ENCODE assay signal across 13 mouse cellular contexts in genomic region chr1:150089040-150089692, GRCm38 (mm10). TPM values are rescaled to one million over a fixed set of nuclear protein-coding genes. Genes with fewer than 3 reads are reported as not detected.
A peak's percentile ranks its signal among the peaks of the same experiment; 100 is the strongest.
DNase-seq lines count a peak whose midpoint lies in the region; ATAC-seq and TF ChIP-seq lines count a peak whose summit lies in the region.
"Had no signal": no experiment of that assay in that cellular context is flagged by ENCODE, and none has a peak within 500 bp of the region (broad histone marks: within the 10 kb centered on the region; RNA-seq: fewer than 3 reads in every experiment).

No protein-coding gene starts in this region.

- no peak overlapping the region for H3K9ac ChIP-seq in kidney, postnatal 0 days (ENCODE audit: low read depth, low read length)
- no peak overlapping the region for H3K9ac ChIP-seq in neural tube, embryonic 15.5 days (replicated peaks)
- H3K9ac ChIP-seq: forebrain, embryonic 12.5 days; hindbrain, embryonic 12.5 days had no signal

- no peaks in the 10 kb centered on the region for H3K4me1 ChIP-seq in kidney, postnatal 0 days (replicated peaks; ENCODE audit: insufficient read depth, low read length)
- no peaks in the 10 kb centered on the region for H3K4me1 ChIP-seq in neural tube, embryonic 15.5 days
- H3K4me1 ChIP-seq: forebrain, embryonic 12.5 days; hindbrain, embryonic 12.5 days had no signal

- DNase-seq in kidney, postnatal 0 days (ENCODE audit: low spot score), result peak; percentile 61
- no peak for DNase-seq in kidney, adult 9 months
- DNase-seq in lung, postnatal 10 days, result peak; percentile 30
- no peak for DNase-seq in lung, postnatal 4 days
- DNase-seq in lung, postnatal 25 days (ENCODE audit: low spot score), result peak; percentile 4
- DNase-seq in telencephalon, adult 2 months (ENCODE audit: low read depth, low spot score), result peak; percentile 38
- DNase-seq: adrenal gland, postnatal 14 days; cerebellum, adult 18-20 months; gastrocnemius, postnatal 36 days; thymus, postnatal 36 days had no signal

- H3K36me3 ChIP-seq in kidney, postnatal 0 days (ENCODE audit: insufficient read depth, low read length), result no peaks in the 10 kb centered on the region
- H3K36me3 ChIP-seq in neural tube, embryonic 15.5 days, result no peaks in the 10 kb centered on the region
- H3K36me3 ChIP-seq: forebrain, embryonic 12.5 days; hindbrain, embryonic 12.5 days had no signal

- TF ChIP-seq CTCF in kidney, postnatal 0 days (IDR thresholded peaks at IDR 0.05; ENCODE audit: low read depth), result no peak

- H3K4me3 ChIP-seq in kidney, postnatal 0 days (replicated peaks; ENCODE audit: low read depth, low read length), result no peak overlapping the region
- H3K4me3 ChIP-seq in neural tube, embryonic 15.5 days (replicated peaks), result no peak overlapping the region
- H3K4me3 ChIP-seq: forebrain, embryonic 12.5 days; hindbrain, embryonic 12.5 days had no signal

- 70% methylated on average over 6 of the region's 6 CpGs for WGBS in kidney, postnatal 0 days
- 81% methylated on average over 6 of the region's 6 CpGs for WGBS in neural tube, embryonic 15.5 days

- no peak overlapping the region for H3K4me2 ChIP-seq in kidney, postnatal 0 days (ENCODE audit: low read length)
- no peak overlapping the region for H3K4me2 ChIP-seq in neural tube, embryonic 15.5 days
- H3K4me2 ChIP-seq: forebrain, embryonic 12.5 days; hindbrain, embryonic 12.5 days had no signal

- H3K9me3 ChIP-seq in kidney, postnatal 0 days (replicated peaks; ENCODE audit: low read length), result no peaks in the 10 kb centered on the region
- H3K9me3 ChIP-seq in neural tube, embryonic 15.5 days (replicated peaks), result no peaks in the 10 kb centered on the region; the same call in 1 of the 2 replicates
- H3K9me3 ChIP-seq: forebrain, embryonic 12.5 days; hindbrain, embryonic 12.5 days had no signal

- no peaks in the 10 kb centered on the region for H3K27me3 ChIP-seq in kidney, postnatal 0 days (ENCODE audit: insufficient read depth, low read length)
- H3K27me3 ChIP-seq in neural tube, embryonic 15.5 days (replicated peaks), result no peaks in the 10 kb centered on the region
- H3K27me3 ChIP-seq: forebrain, embryonic 12.5 days; hindbrain, embryonic 12.5 days had no signal

- ATAC-seq in kidney, postnatal 0 days (replicated peaks; ENCODE audit: low FRiP score, low read depth), result no peak; the same call in 1 of the 2 replicates
- no peak for ATAC-seq in neural tube, embryonic 15.5 days (ENCODE audit: low FRiP score)

- H3K27ac ChIP-seq in kidney, postnatal 0 days, result no peak overlapping the region
- H3K27ac ChIP-seq in neural tube, embryonic 15.5 days (replicated peaks), result no peak overlapping the region
- H3K27ac ChIP-seq: forebrain, embryonic 12.5 days; hindbrain, embryonic 12.5 days had no signal

RNA-seq across cellular contexts. Expression of gene Ptgs2, which starts 10.7 kb away (rescaled TPM):
- polyA plus RNA-seq in kidney, postnatal 0 days (2015; fragmentation: Nextera tagmentation; extraction: Ambion mirVana), result 1.5 and 1.8 TPM in 2 replicates
- polyA plus RNA-seq in neural tube, embryonic 15.5 days (2015; fragmentation: Nextera tagmentation; extraction: Ambion mirVana), result 0.03 and 0.22 TPM in 2 replicates

Comparison
In these comparisons a context has a peak if more than half of its experiments do, and no peak if none do; other contexts are left out.
1. DNase-seq: peak in kidney, postnatal 0 days (single experiment), lung, postnatal 10 days (single experiment), lung, postnatal 25 days (single experiment) and telencephalon, adult 2 months (single experiment); none in kidney, adult 9 months (single experiment) and lung, postnatal 4 days (0 of 2).